Mouse (Mus musculus): ENCODE results near the gene Slc25a54.

DNA sequence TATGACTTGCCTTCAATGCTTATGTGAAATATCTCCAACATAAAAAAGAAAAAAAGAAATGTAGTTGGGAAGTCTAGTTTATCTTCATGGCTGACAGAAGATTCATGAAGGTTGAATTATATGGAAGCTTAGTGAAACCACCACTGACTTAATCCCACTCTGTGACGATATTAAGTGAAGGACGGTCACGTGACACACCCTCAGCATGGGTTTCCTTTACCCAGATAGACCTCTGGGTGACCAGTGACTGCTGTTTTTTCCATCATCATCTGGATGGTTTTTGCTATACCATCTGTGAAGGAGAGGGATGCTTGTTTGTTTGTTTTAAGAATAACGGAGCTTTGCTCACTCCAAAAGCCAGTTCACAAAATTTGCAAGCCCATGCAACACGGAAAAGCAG, 39.3 kb downstream of the Slc25a54 start:
- TF ChIP-seq POLR2A (IDR thresholded peaks at IDR 0.05; ENCODE audit: extremely low read depth, insufficient read depth, low read length) (no peak), CTCF (IDR thresholded peaks at IDR 0.05; ENCODE audit: low read depth, low read length) (no peak)
